Mouse (Mus musculus) embryonic facial prominence, embryonic 11.5 days (tissue): ENCODE measurements around the gene Copb2. TPM values are rescaled to one million over a fixed set of nuclear protein-coding genes. Genes with fewer than 3 reads are reported as not detected.

Source experiments
- ATAC-seq: fragments of 200-750 bp; cut with Nextera tagmentation; replicated peaks from 2 replicates; pipeline ENCODE4 v1.8.0; 2017; ENCODE audit warnings: low read depth; ENCODE audit not compliant: insufficient number of reproducible peaks, low FRiP score, low TSS enrichment
- DNase-seq: peaks from one replicate; pipeline ENCODE4 v3.0.0-alpha.2; 2015; ENCODE audit warnings: low spot score
- H3K27ac ChIP-seq: fragments of 300-500 bp; sonication (generic); replicated peaks from 2 replicates; pipeline ENCODE4 v1.5.1; 2014; ENCODE audit warnings: mild to moderate bottlenecking, low read depth, low read length, control low read depth
- H3K27me3 ChIP-seq: fragments of 300-500 bp; sonication (generic); 2 replicates; pipeline ENCODE4 v1.6.1; 2014; ENCODE audit warnings: mild to moderate bottlenecking, low read length, moderate library complexity, mixed read lengths; ENCODE audit not compliant: control insufficient read depth, insufficient read depth
- H3K36me3 ChIP-seq: fragments of 300-500 bp; sonication (generic); replicated peaks from 2 replicates; pipeline ENCODE4 v1.6.1; 2014; ENCODE audit warnings: low read depth, mild to moderate bottlenecking, low read length, moderate library complexity, mixed read lengths; ENCODE audit not compliant: control insufficient read depth, insufficient read depth
- H3K4me1 ChIP-seq: fragments of 300-500 bp; sonication (generic); 2 replicates; pipeline ENCODE4 v1.6.1; 2014; ENCODE audit warnings: low read length, mixed read lengths; ENCODE audit not compliant: control insufficient read depth, insufficient read depth
- H3K4me2 ChIP-seq: fragments of 300-500 bp; sonication (generic); 2 replicates; pipeline ENCODE4 v1.6.1; 2014; ENCODE audit warnings: low read depth, mild to moderate bottlenecking, control low read depth, low read length, moderate library complexity
- H3K4me3 ChIP-seq: fragments of 300-500 bp; sonication (generic); 2 replicates; pipeline ENCODE4 v1.5.1; 2014; ENCODE audit warnings: low read depth, low read length, control low read depth
- H3K9ac ChIP-seq: fragments of 300-500 bp; sonication (generic); replicated peaks from 2 replicates; pipeline ENCODE4 v1.6.1; 2014; ENCODE audit warnings: mild to moderate bottlenecking, control low read depth, low read length
- H3K9me3 ChIP-seq: fragments of 300-500 bp; sonication (generic); replicated peaks from 2 replicates; pipeline ENCODE4 v1.6.1; 2016; ENCODE audit warnings: mild to moderate bottlenecking, low read length, inconsistent platforms, mixed read lengths; ENCODE audit not compliant: control insufficient read depth
- WGBS: fragments of 180-500 bp; shearing (Covaris S2); extraction: QIAGEN DNeasy Blood & Tissue Kit; methylation state at CpG from one replicate; pipeline ENCODE4 v1.1.7; 2014; 5-methylcytosine and 5-hydroxymethylcytosine counted together
- polyA plus RNA-seq: library from polyadenylated mRNA; unstranded; fragments of >200 nt; fragmentation: Nextera tagmentation; extraction: Ambion mirVana; gene quantifications from 2 replicates; pipeline ENCODE4 v1.2.1, GENCODE M21; 2014

Gene Copb2
- polyA plus RNA-seq, 1 experiment from 2014 or later = 210 TPM

GRCm38 (mm10) chr9:98534675-98535280 lies 28.7 kb upstream of the Copb2 start:
- no peaks in the 10 kb centered on the region for H3K4me1 ChIP-seq

GRCm38 (mm10) chr9:98535763-98536162 lies 27.8 kb upstream of the Copb2 start:
- no peak overlapping the region for H3K4me2 ChIP-seq
- H3K4me1 ChIP-seq = no peaks in the 10 kb centered on the region
- H3K9me3 ChIP-seq = no peaks in the 10 kb centered on the region
- DNase-seq (peak; percentile 12), ATAC-seq (no peak)
- no peak overlapping the region for H3K27ac ChIP-seq
- no peak overlapping the region for H3K9ac ChIP-seq
- H3K27me3 ChIP-seq = no peaks in the 10 kb centered on the region
- no peaks in the 10 kb centered on the region for H3K36me3 ChIP-seq
- H3K4me3 ChIP-seq = no peak overlapping the region

More at GRCm38 (mm10) chr9:98534675-98535280, 28.7 kb upstream of the Copb2 start:
- Histone ChIP-seq H3K36me3 (no peaks in the 10 kb centered on the region), H3K9ac (no peak overlapping the region), H3K27ac (no peak overlapping the region), H3K4me3 (no peak overlapping the region), H3K9me3 (no peaks in the 10 kb centered on the region), H3K4me2 (no peak overlapping the region), H3K27me3 (no peaks in the 10 kb centered on the region)
- DNase-seq (no peak), ATAC-seq (no peak)
- 74% methylated on average over 4 of the region's 4 CpGs for WGBS

- H3K36me3 ChIP-seq = no peaks in the 10 kb centered on the region
- H3K4me2 ChIP-seq = 0 out of 2 replicates have a peak overlapping the region, but pooled peaks have one; percentile 19
- H3K27me3 ChIP-seq = no peaks in the 10 kb centered on the region
- peak; percentile 49 for DNase-seq
- H3K27ac ChIP-seq = no peak overlapping the region
- ATAC-seq = no peak; the same call in 1 of the 2 replicates
- 38% methylated on average over 13 of the region's 13 CpGs for WGBS
- H3K9me3 ChIP-seq = no peaks in the 10 kb centered on the region
- H3K4me1 ChIP-seq = no peaks in the 10 kb centered on the region
- H3K4me3 ChIP-seq = no peak overlapping the region
- no peak overlapping the region for H3K9ac ChIP-seq
These were observed 25.4 kb upstream of the Copb2 start for GRCm38 (mm10) chr9:98538017-98538712.

- H3K27ac ChIP-seq = no peak overlapping the region
- H3K27me3 ChIP-seq = no peaks in the 10 kb centered on the region
- ATAC-seq (no peak), DNase-seq (peak; percentile 88)
- no peaks in the 10 kb centered on the region for H3K36me3 ChIP-seq
- no peaks in the 10 kb centered on the region for H3K4me1 ChIP-seq
- H3K4me3 ChIP-seq = no peak overlapping the region
- H3K4me2 ChIP-seq = 0 out of 2 replicates have a peak overlapping the region, but pooled peaks have one; percentile 19
- no peak overlapping the region for H3K9ac ChIP-seq
- 7% methylated on average over 13 of the region's 13 CpGs for WGBS
- H3K9me3 ChIP-seq = no peaks in the 10 kb centered on the region
These were observed 24.7 kb upstream of the Copb2 start for GRCm38 (mm10) chr9:98538713-98539360.

GRCm38 (mm10) chr9:98544042-98544441 lies 19.5 kb upstream of the Copb2 start:
- no peak overlapping the region for H3K4me2 ChIP-seq
- H3K27me3 ChIP-seq = no peaks in the 10 kb centered on the region
- no peak for ATAC-seq
- WGBS = 87% methylated on average over 3 of the region's 3 CpGs
- no peak for DNase-seq
- no peaks in the 10 kb centered on the region for H3K4me1 ChIP-seq
- H3K4me3 ChIP-seq = no peak overlapping the region
- H3K27ac ChIP-seq = no peak overlapping the region
- no peak overlapping the region for H3K9ac ChIP-seq
- H3K36me3 ChIP-seq = no peaks in the 10 kb centered on the region
- no peaks in the 10 kb centered on the region for H3K9me3 ChIP-seq

- H3K9me3 ChIP-seq = no peaks in the 10 kb centered on the region
- no peak for ATAC-seq
- no peak overlapping the region for H3K4me2 ChIP-seq
- no peaks in the 10 kb centered on the region for H3K4me1 ChIP-seq
- peaks cover 3% of the 10 kb centered on the region; the same call in 1 of the 2 replicates for H3K36me3 ChIP-seq
- 95% methylated on average over 4 of the region's 4 CpGs for WGBS
- no peak overlapping the region for H3K4me3 ChIP-seq
- no peak overlapping the region for H3K27ac ChIP-seq
- DNase-seq = no peak
- no peak overlapping the region for H3K9ac ChIP-seq
- H3K27me3 ChIP-seq = no peaks in the 10 kb centered on the region
These were observed 20.3 kb downstream of the Copb2 start for GRCm38 (mm10) chr9:98583852-98584251.

- ATAC-seq (no peak), DNase-seq (no peak)
- Histone ChIP-seq H3K4me2 (no peak overlapping the region), H3K27ac (no peak overlapping the region), H3K4me3 (no peak overlapping the region), H3K9ac (no peak overlapping the region), H3K9me3 (no peaks in the 10 kb centered on the region), H3K36me3 (no peaks in the 10 kb centered on the region), H3K4me1 (no peaks in the 10 kb centered on the region), H3K27me3 (no peaks in the 10 kb centered on the region)
- 88% methylated on average over 6 of the region's 6 CpGs for WGBS
These were observed 36.6 kb downstream of the Copb2 start for GRCm38 (mm10) chr9:98600094-98600493.
